In the genomic region with DNA sequence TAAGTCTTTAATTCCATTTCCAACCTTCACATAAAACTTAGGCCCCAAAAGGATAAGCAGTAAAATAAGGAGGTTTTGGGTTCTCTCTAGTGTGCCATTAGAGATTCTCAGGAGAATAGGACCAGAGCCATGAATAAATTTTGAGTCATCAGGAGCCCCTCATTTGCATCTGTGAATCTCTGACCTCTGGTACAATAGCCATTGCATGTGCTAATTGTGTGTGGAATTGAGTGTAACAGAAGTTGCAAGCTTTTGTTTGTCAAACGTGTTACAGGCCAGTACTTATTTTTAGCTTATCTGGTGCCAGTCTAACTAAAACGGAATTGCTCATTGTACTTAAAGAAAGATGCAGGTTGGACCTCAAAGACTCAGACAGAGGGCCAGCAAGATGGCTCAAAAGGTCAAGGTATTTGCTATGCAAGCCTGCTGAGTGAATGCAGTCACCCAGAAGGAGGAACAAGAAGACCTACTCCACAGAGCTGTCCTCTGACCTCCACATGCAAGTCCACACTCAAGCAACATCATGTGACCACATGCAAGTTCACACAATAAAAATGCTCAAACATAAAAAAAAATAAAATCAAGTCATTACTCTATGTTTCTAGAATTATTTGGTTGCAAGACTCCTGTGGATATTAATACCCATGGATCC, we compare ENCODE assay signal across 25 mouse cellular contexts.
A peak's percentile ranks its signal among the peaks of the same experiment; 100 is the strongest.
DNase-seq lines count a peak whose midpoint lies in the region; ATAC-seq and TF ChIP-seq lines count a peak whose summit lies in the region.
"Had no signal": no experiment of that assay in that cellular context is flagged by ENCODE, and none has a peak within 500 bp of the region (broad histone marks: within the 10 kb centered on the region; RNA-seq: fewer than 3 reads in every experiment).

No protein-coding gene starts in this region.

- no peak for TF ChIP-seq POLR2A in CH12.LX (IDR thresholded peaks at IDR 0.05; ENCODE audit: low read depth, low read length)
- TF ChIP-seq POLR2A in brain, embryonic 14.5 days (IDR thresholded peaks at IDR 0.05; ENCODE audit: borderline replicate concordance, extremely low read depth, insufficient read depth, insufficient read length, poor library complexity, severe bottlenecking), result no peak

- H3K36me3 ChIP-seq in hindbrain, embryonic 11.5 days (ENCODE audit: control insufficient read depth, insufficient read depth, low read length), result no peaks in the 10 kb centered on the region
- no peaks in the 10 kb centered on the region for H3K36me3 ChIP-seq in hindbrain, embryonic 16.5 days (ENCODE audit: control insufficient read depth, insufficient read depth, low read length)
- H3K36me3 ChIP-seq in CH12.LX (replicated peaks in 1 of 2; ENCODE audit: control insufficient read depth in 1 of 2, insufficient read depth in 1 of 2, low read length in 1 of 2), result no peaks in the 10 kb centered on the region
- H3K36me3 ChIP-seq in heart, embryonic 11.5 days (ENCODE audit: control insufficient read depth, insufficient read depth, low read length), result no peaks in the 10 kb centered on the region
- H3K36me3 ChIP-seq: embryonic facial prominence, embryonic 15.5 days; forebrain, embryonic 12.5 days; hindbrain, embryonic 13.5 days; intestine, embryonic 15.5 days had no signal

- TF ChIP-seq EP300 in CH12.LX (IDR thresholded peaks at IDR 0.05; ENCODE audit: low read length), result no peak

- peak; percentile 19 for DNase-seq in embryo, embryonic 10 days (ENCODE audit: low spot score)
- DNase-seq in embryo, embryonic 9.5 days (ENCODE audit: extremely low spot score), result no peak
- DNase-seq in hindbrain, embryonic 11.5 days (ENCODE audit: low spot score), result peak; percentile 10
- DNase-seq in CH12.LX (ENCODE audit: extremely low read depth), result peak; percentile 51
- DNase-seq in brain, embryonic 14.5 days (ENCODE audit: low read depth), result peak; percentile 29
- DNase-seq: adrenal gland, adult 8-10 months; adrenal gland, postnatal 36 days; B cell, adult 2 months; cerebellum, adult 11 months; cerebellum, adult 8-10 months; cerebellum, postnatal 14 days; gastrocnemius, postnatal 36 days; heart, adult 11 months; heart, postnatal 10 days; heart, postnatal 4 days; kidney, adult 18-20 months had no signal

- peak; percentile 61; the same call in 1 of the 2 replicates for ATAC-seq in hindbrain, embryonic 11.5 days (ENCODE audit: low FRiP score)
- no peak for ATAC-seq in hindbrain, embryonic 16.5 days
- no peak for ATAC-seq in heart, embryonic 11.5 days (replicated peaks; ENCODE audit: insufficient number of reproducible peaks, low FRiP score, low TSS enrichment)
- ATAC-seq: CD4-positive, CD25-positive, alpha-beta regulatory T cell, adult 4 months; intestine, embryonic 15.5 days; Patski had no signal

- no peaks in the 10 kb centered on the region for H3K4me1 ChIP-seq in hindbrain, embryonic 11.5 days (replicated peaks; ENCODE audit: control insufficient read depth, insufficient read depth, low read length)
- H3K4me1 ChIP-seq in hindbrain, embryonic 16.5 days (ENCODE audit: control insufficient read depth, insufficient read depth, low read depth, low read length), result no peaks in the 10 kb centered on the region
- peaks cover 2 to 18% of the 10 kb centered on the region in 2 experiments; a peak in 2 of 4 replicates for H3K4me1 ChIP-seq in CH12.LX (ENCODE audit: control insufficient read depth in 1 of 2, insufficient read depth in 2 of 2)
- no peaks in the 10 kb centered on the region for H3K4me1 ChIP-seq in heart, embryonic 11.5 days (ENCODE audit: control insufficient read depth, insufficient read depth, low read length)
- H3K4me1 ChIP-seq: embryonic facial prominence, embryonic 15.5 days; intestine, embryonic 15.5 days had no signal

- H3K4me3 ChIP-seq in hindbrain, embryonic 11.5 days (ENCODE audit: low read depth, low read length), result no peak overlapping the region
- H3K4me3 ChIP-seq in hindbrain, embryonic 16.5 days (ENCODE audit: low read length), result no peak overlapping the region
- H3K4me3 ChIP-seq in CH12.LX (replicated peaks in 1 of 3; ENCODE audit: low read depth in 2 of 3, low read length in 2 of 3, poor library complexity in 1 of 3), result no peak overlapping the region
- no peak overlapping the region for H3K4me3 ChIP-seq in heart, embryonic 11.5 days (ENCODE audit: low read depth, low read length)
- H3K4me3 ChIP-seq: embryonic facial prominence, embryonic 15.5 days; erythroblast, embryonic 14.5 days; forebrain, embryonic 12.5 days; hindbrain, embryonic 13.5 days; intestine, embryonic 15.5 days had no signal

- dilution Hi-C loops in CH12.LX (cut with MboI; ENCODE audit: extremely low pct_ligation_motif_present, extremely low pct_unique_long_range_greater_than_20kb, low sequenced_read_pairs), result no loop called here

- no peak overlapping the region for H3K9ac ChIP-seq in hindbrain, embryonic 11.5 days (ENCODE audit: low read depth, low read length)
- H3K9ac ChIP-seq in hindbrain, embryonic 16.5 days (ENCODE audit: low read depth, low read length), result no peak overlapping the region
- H3K9ac ChIP-seq in CH12.LX (ENCODE audit: insufficient read depth, low read depth), result no peak overlapping the region
- H3K9ac ChIP-seq in heart, embryonic 11.5 days (ENCODE audit: low read depth, low read length), result no peak overlapping the region
- H3K9ac ChIP-seq: embryonic facial prominence, embryonic 15.5 days; forebrain, embryonic 12.5 days; hindbrain, embryonic 13.5 days; intestine, embryonic 15.5 days had no signal

- no peak for TF ChIP-seq CTCF in CH12.LX (conservative IDR thresholded peaks at IDR 0.05 in 1 of 2, IDR thresholded peaks at IDR 0.05 in 1 of 2; ENCODE audit: low read depth in 2 of 2, low read length in 2 of 2)
- no peak for TF ChIP-seq CTCF in brain, embryonic 14.5 days (IDR thresholded peaks at IDR 0.05; ENCODE audit: borderline replicate concordance, extremely low read depth, insufficient read depth, insufficient read length)

- H3K79me2 ChIP-seq in CH12.LX (replicated peaks; ENCODE audit: control insufficient read depth, extremely low read depth, insufficient read depth, poor library complexity, severe bottlenecking), result no peaks in the 10 kb centered on the region

- TF ChIP-seq RAD21 in CH12.LX (IDR thresholded peaks at IDR 0.05; ENCODE audit: low read depth, low read length), result no peak

- no peaks in the 10 kb centered on the region for H3K27me3 ChIP-seq in hindbrain, embryonic 11.5 days (ENCODE audit: control insufficient read depth, insufficient read depth, low read length)
- H3K27me3 ChIP-seq in hindbrain, embryonic 16.5 days (replicated peaks; ENCODE audit: control insufficient read depth, insufficient read depth, low read length), result no peaks in the 10 kb centered on the region
- no peaks in the 10 kb centered on the region for H3K27me3 ChIP-seq in CH12.LX (replicated peaks)
- H3K27me3 ChIP-seq in heart, embryonic 11.5 days (ENCODE audit: control insufficient read depth, insufficient read depth, low read length), result no peaks in the 10 kb centered on the region
- H3K27me3 ChIP-seq: embryonic facial prominence, embryonic 15.5 days; forebrain, embryonic 12.5 days; intestine, embryonic 15.5 days; Patski had no signal

- WGBS in hindbrain, embryonic 11.5 days, result 9% methylated on average over 2 of the region's 2 CpGs
- 15% methylated on average over 2 of the region's 2 CpGs for WGBS in hindbrain, embryonic 16.5 days
- 21% methylated on average over 2 of the region's 2 CpGs for WGBS in heart, embryonic 11.5 days (ENCODE audit: insufficient replicate concordance)

- H3K9me3 ChIP-seq in hindbrain, embryonic 11.5 days (ENCODE audit: control insufficient read depth, low read length), result no peaks in the 10 kb centered on the region
- no peaks in the 10 kb centered on the region for H3K9me3 ChIP-seq in hindbrain, embryonic 16.5 days (ENCODE audit: control insufficient read depth, low read length)
- no peaks in the 10 kb centered on the region for H3K9me3 ChIP-seq in CH12.LX (replicated peaks; ENCODE audit: low read length)
- no peaks in the 10 kb centered on the region for H3K9me3 ChIP-seq in heart, embryonic 11.5 days (replicated peaks; ENCODE audit: control insufficient read depth, low read length)
- H3K9me3 ChIP-seq: embryonic facial prominence, embryonic 15.5 days; forebrain, embryonic 12.5 days; hindbrain, embryonic 13.5 days; intestine, embryonic 15.5 days had no signal

- in situ Hi-C loops in CH12.LX (cut with MboI; ENCODE audit: low pct_ligation_motif_present, low pct_unique_long_range_greater_than_20kb, low sequenced_read_pairs), result loop anchor here (25.0 kb wide), 1 partner anchor 199 kb away; no protein-coding TSS in a partner anchor

- H3K4me2 ChIP-seq in hindbrain, embryonic 11.5 days (replicated peaks; ENCODE audit: low read depth, low read length), result no peak overlapping the region
- H3K4me2 ChIP-seq in hindbrain, embryonic 16.5 days (ENCODE audit: low read length), result no peak overlapping the region
- H3K4me2 ChIP-seq in CH12.LX (ENCODE audit: insufficient read depth, low read depth, poor library complexity, severe bottlenecking), result no peak overlapping the region
- H3K4me2 ChIP-seq in heart, embryonic 11.5 days, result no peak overlapping the region
- H3K4me2 ChIP-seq: embryonic facial prominence, embryonic 15.5 days; forebrain, embryonic 12.5 days; hindbrain, embryonic 13.5 days; intestine, embryonic 15.5 days had no signal

- no peak overlapping the region for H3K27ac ChIP-seq in hindbrain, embryonic 11.5 days (ENCODE audit: low read depth, low read length)
- H3K27ac ChIP-seq in hindbrain, embryonic 16.5 days (ENCODE audit: low read depth, low read length), result no peak overlapping the region
- H3K27ac ChIP-seq in CH12.LX (ENCODE audit: insufficient read depth, low read depth), result no peak overlapping the region
- H3K27ac ChIP-seq in heart, embryonic 11.5 days (ENCODE audit: low read depth, low read length), result no peak overlapping the region
- H3K27ac ChIP-seq: embryonic facial prominence, embryonic 15.5 days; forebrain, embryonic 12.5 days; hindbrain, embryonic 13.5 days; intestine, embryonic 15.5 days had no signal

TF ChIP-seq in CH12.LX, 34 proteins besides CTCF, POLR2A, EP300 and RAD21:
- TF ChIP-seq MEF2A (IDR thresholded peaks at IDR 0.05; ENCODE audit: borderline replicate concordance, low read depth, low read length) (peak; percentile 26; the same call in 1 of the 2 replicates), ETS1 (conservative IDR thresholded peaks at IDR 0.05; ENCODE audit: low read depth, low read length) (0 out of 2 replicates have a peak, but pooled peaks have one; percentile 22), ZMIZ1 (IDR thresholded peaks at IDR 0.05; ENCODE audit: low read depth, low read length) (no peak)
TF ChIP-seq in CH12.LX: peak in this region for 2.
